Mouse (Mus musculus) urinary bladder, postnatal 14 days (tissue): ENCODE results near the gene Acyp1.

Experiments used
- DNase-seq: peaks from one replicate; pipeline ENCODE4 v3.0.0; 2021; ENCODE audit warnings: low spot score

Gene Acyp1

GRCm38 (mm10) chr12:85233376-85234358 is 54.6 kb downstream of the Acyp1 start:
- DNase-seq, result peak; percentile 41

GRCm38 (mm10) chr12:85227876-85228599 is 60.2 kb downstream of the Acyp1 start:
- no peak for DNase-seq

- no peak for DNase-seq
Observed at GRCm38 (mm10) chr12:85227227-85227626, 61.0 kb downstream of the Acyp1 start.
